ENCODE assay signal across 26 mouse cellular contexts in genomic region chr15:31460571-31460970, GRCm38 (mm10). TPM values are rescaled to one million over a fixed set of nuclear protein-coding genes. Genes with fewer than 3 reads are reported as not detected.
DNase-seq lines count a peak whose midpoint lies in the region; ATAC-seq and TF ChIP-seq lines count a peak whose summit lies in the region.
"Had no signal": no experiment of that assay in that cellular context is flagged by ENCODE, and none has a peak within 500 bp of the region (broad histone marks: within the 10 kb centered on the region; RNA-seq: fewer than 3 reads in every experiment).

No protein-coding gene starts in this region.

- intact Hi-C loops in gastrocnemius, adult 2 months (cut with DNase I) = no loop called here
- intact Hi-C loops in left cerebral cortex, postnatal 10 days (cut with DNase I) = loop anchor here (5.0 kb wide), 1 partner anchor 37 kb away; no protein-coding TSS in a partner anchor

- no peak overlapping the region for H3K4me3 ChIP-seq in gastrocnemius, adult 2 months
- H3K4me3 ChIP-seq: embryonic facial prominence, embryonic 15.5 days; forebrain, embryonic 10.5 days; heart, adult 2 months; left cerebral cortex, adult 2 months; limb, embryonic 12.5 days; liver, embryonic 13.5 days; lung, embryonic 15.5 days had no signal

- DNase-seq in lung, postnatal 36 days = peak; percentile 25
- no peak for DNase-seq in lung, postnatal 25 days (ENCODE audit: low spot score)
- no peak for DNase-seq in cerebellum, postnatal 25 days
- no peak for DNase-seq in gastrocnemius, adult 2 months
- DNase-seq in left cerebral cortex, postnatal 10 days (ENCODE audit: extremely low spot score in 1 of 2, low spot score in 2 of 2) = no peak
- DNase-seq: adrenal gland, postnatal 10 days; B cell, adult 2 months; cerebellum, postnatal 10 days; embryo, embryonic 11 days; forebrain, postnatal 0 days; gastrocnemius, postnatal 10 days; heart, adult 2 months; kidney, adult 8-10 months; layer of hippocampus, adult 9-11 months; liver, embryonic 13.5 days; midbrain, embryonic 14.5 days; retina, postnatal 1 day had no signal

- ATAC-seq in CD4-positive, CD25-positive, alpha-beta regulatory T cell, adult 4 months = peak; percentile 70
- ATAC-seq in granulocyte monocyte progenitor cell, adult 5-6 weeks (replicated peaks; ENCODE audit: poor library complexity, severe bottlenecking) = peak; percentile 85
- peak; percentile 82 for ATAC-seq in monocyte, adult 5-6 weeks (replicated peaks; ENCODE audit: insufficient number of reproducible peaks, low FRiP score, low TSS enrichment, poor library complexity, severe bottlenecking)
- ATAC-seq: forebrain, postnatal 0 days had no signal

- no peak for TF ChIP-seq CTCF in gastrocnemius, adult 2 months (IDR thresholded peaks at IDR 0.05)

- H3K27ac ChIP-seq in gastrocnemius, adult 2 months = no peak overlapping the region
- H3K27ac ChIP-seq: embryonic facial prominence, embryonic 15.5 days; forebrain, embryonic 10.5 days; heart, adult 2 months; left cerebral cortex, adult 2 months; limb, embryonic 12.5 days; liver, embryonic 13.5 days; lung, embryonic 15.5 days had no signal

RNA-seq across cellular contexts. Expression of gene Ropn1l, which starts 7.0 kb away (rescaled TPM):
- 1 to 10 TPM in 1 of 2 experiments, not detected in 1; 1.0 TPM for polyA plus RNA-seq in CD4-positive, CD25-positive, alpha-beta regulatory T cell, adult 4 months (2017; shearing (Covaris generic))
- total RNA-seq in granulocyte monocyte progenitor cell, adult 5-6 weeks (2014; fragmentation: Nextera tagmentation) = 1.9 and 6.3 TPM in 2 replicates
- not detected in 2 replicates for total RNA-seq in granulocyte monocyte progenitor cell, adult 5-6 weeks (2017)
- 0.29 to 3.7 TPM (median 1.2 TPM) in 3 replicates for total RNA-seq in monocyte, adult 5-6 weeks (2017)
- not detected for total RNA-seq in gastrocnemius, adult 2 months (2021)
- 1 to 10 TPM; 1.0 to 1.8 TPM for total RNA-seq in left cerebral cortex, postnatal 10 days (2021)
- total RNA-seq: heart, adult 2 months; hematopoietic stem cell, adult 5-6 weeks had no signal
